Mouse (Mus musculus): ENCODE measurements around the gene Carnmt1.

DNA sequence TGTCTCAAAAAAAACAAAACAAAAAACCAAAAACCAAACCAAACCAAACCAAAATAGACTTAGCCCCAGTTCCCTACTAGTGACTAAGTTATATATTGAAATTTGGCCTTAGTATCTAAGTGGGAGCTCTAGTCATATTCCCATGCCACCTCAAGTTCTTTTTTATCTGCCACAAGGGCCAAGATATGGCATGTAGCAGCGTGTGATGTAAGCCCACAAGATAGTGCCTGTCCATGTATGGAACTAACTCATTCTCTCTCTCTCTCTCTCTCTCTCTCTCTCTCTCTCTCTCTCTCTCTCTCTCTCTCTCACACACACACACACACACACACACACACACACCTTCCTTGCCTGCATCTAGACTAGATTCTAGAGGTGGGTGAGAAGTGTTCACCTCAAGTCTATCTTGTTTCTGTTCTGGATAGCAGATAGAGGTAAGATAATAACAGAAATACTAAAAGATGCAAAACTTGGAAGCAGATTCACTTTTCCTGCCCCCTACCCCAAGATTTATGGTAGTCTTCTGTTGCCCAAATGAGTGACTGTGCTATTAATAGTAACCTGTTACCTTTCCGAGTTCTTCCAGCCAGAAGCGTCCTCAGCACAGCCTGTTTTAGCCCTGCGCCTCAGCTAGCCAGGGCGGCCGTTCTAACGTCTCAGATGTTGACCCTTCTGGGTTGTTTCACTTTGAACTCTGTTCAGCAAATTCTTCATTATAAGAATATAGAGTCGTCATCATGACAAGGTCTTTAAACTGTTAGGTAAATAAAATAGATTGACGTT is 22.6 kb upstream of the Carnmt1 start:
- TF ChIP-seq CTCF (IDR thresholded peaks at IDR 0.05; ENCODE audit: low read depth, low read length), result no peak
- TF ChIP-seq EP300 (IDR thresholded peaks at IDR 0.05; ENCODE audit: insufficient read depth, low read depth, low read length), result no peak

All from ES-Bruce4 (cell line).